Mouse (Mus musculus) neural tube, embryonic 11.5 days (tissue): ENCODE results near the gene Rabl3. TPM values are rescaled to one million over a fixed set of nuclear protein-coding genes. Genes with fewer than 3 reads are reported as not detected.

Source experiments
- ATAC-seq: fragments of 200-750 bp; cut with Nextera tagmentation; 2 replicates; pipeline ENCODE4 v1.8.0; 2017; ENCODE audit warnings: moderate number of reproducible peaks, mild to moderate bottlenecking, moderate TSS enrichment, moderate library complexity; ENCODE audit not compliant: insufficient read depth, low FRiP score, low TSS enrichment
- DNase-seq: peaks from one replicate; pipeline ENCODE4 v3.0.0-alpha.2; 2015; ENCODE audit warnings: low spot score
- H3K27ac ChIP-seq: fragments of 300-500 bp; sonication (generic); 2 replicates; pipeline ENCODE4 v1.5.1; 2014; ENCODE audit warnings: low read depth, mild to moderate bottlenecking, low read length
- H3K27me3 ChIP-seq: fragments of 300-500 bp; sonication (generic); 2 replicates; pipeline ENCODE4 v1.6.1; 2014; ENCODE audit warnings: mild to moderate bottlenecking, low read length, mixed read lengths; ENCODE audit not compliant: control insufficient read depth, insufficient read depth
- H3K36me3 ChIP-seq: fragments of 300-500 bp; sonication (generic); 2 replicates; pipeline ENCODE4 v1.6.1; 2014; ENCODE audit warnings: mild to moderate bottlenecking, low read length, moderate library complexity, mixed read lengths; ENCODE audit not compliant: control insufficient read depth, insufficient read depth
- H3K4me1 ChIP-seq: fragments of 300-500 bp; sonication (generic); 2 replicates; pipeline ENCODE4 v1.6.1; 2014; ENCODE audit warnings: low read length, mixed read lengths; ENCODE audit not compliant: control insufficient read depth, insufficient read depth
- H3K4me2 ChIP-seq: fragments of 300-500 bp; sonication (generic); 2 replicates; pipeline ENCODE4 v1.6.1; 2014; ENCODE audit warnings: low read depth, mild to moderate bottlenecking, moderate library complexity
- H3K4me3 ChIP-seq: fragments of 300-500 bp; sonication (generic); 2 replicates; pipeline ENCODE4 v1.5.1; 2014; ENCODE audit warnings: low read depth, low read length
- H3K9ac ChIP-seq: fragments of 300-500 bp; sonication (generic); 2 replicates; pipeline ENCODE4 v1.6.1; 2014; ENCODE audit warnings: mild to moderate bottlenecking, low read length
- H3K9me3 ChIP-seq: fragments of 300-500 bp; sonication (generic); 2 replicates; pipeline ENCODE4 v1.6.1; 2016; ENCODE audit warnings: low read length; ENCODE audit not compliant: control insufficient read depth
- WGBS: fragments of 180-500 bp; shearing (Covaris S2); extraction: QIAGEN DNeasy Blood & Tissue Kit; methylation state at CpG from one replicate; pipeline ENCODE4 v1.1.7; 2014; 5-methylcytosine and 5-hydroxymethylcytosine counted together
- polyA plus RNA-seq: library from polyadenylated mRNA; unstranded; fragments of >200 nt; fragmentation: Nextera tagmentation; extraction: Ambion mirVana; gene quantifications from 2 replicates; pipeline ENCODE4 v1.2.1, GENCODE M21; 2014

Rabl3 gene
- polyA plus RNA-seq, 1 experiment from 2014 or later: 39.6 TPM

DNA sequence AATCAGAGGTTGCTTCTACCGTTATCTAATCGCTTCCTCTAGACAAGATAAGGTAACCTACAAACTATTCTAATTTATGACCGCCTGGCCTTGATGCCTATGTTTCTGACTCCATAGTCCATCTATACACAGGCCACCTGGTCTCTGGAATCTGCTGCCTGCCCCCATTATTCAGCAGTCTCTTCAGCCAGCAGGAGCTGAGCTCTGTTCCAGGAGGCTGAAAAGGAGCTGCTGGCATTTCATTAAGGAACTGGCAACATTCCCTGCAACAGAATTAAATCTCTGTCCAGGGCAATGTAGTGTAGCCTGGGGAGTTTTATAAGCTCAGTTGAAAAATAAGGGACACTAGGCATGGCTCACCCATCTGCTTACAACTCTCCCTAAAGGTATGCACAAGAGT, 51.2 kb downstream of the Rabl3 start:
- no peaks in the 10 kb centered on the region for H3K36me3 ChIP-seq
- no peak overlapping the region for H3K4me2 ChIP-seq
- H3K4me3 ChIP-seq: no peak overlapping the region
- no peak for DNase-seq
- no peaks in the 10 kb centered on the region for H3K4me1 ChIP-seq
- WGBS: 93% methylated on average over 3 of the region's 3 CpGs
- H3K27ac ChIP-seq: no peak overlapping the region
- H3K9ac ChIP-seq: no peak overlapping the region
- ATAC-seq: no peak
- no peaks in the 10 kb centered on the region for H3K27me3 ChIP-seq
- H3K9me3 ChIP-seq: no peaks in the 10 kb centered on the region

DNA sequence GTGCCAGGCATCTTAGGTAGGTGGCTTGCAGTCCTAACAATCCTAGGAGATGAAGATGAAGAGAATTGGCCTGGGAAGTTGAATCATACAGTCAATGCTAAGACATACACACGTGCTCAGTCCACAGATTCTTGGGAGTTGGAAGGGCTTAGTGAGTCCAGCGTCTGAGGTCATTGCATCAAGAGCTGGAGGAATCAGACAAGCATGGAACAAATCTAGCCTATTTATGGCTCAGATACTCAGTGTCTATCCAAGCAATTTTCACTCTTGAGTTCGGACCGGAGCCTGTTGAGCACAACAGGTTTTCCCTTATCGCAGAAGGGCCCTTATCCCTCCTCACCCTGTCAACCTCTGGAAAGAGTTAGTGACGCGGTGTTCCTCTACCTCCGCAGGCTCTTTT, 51.9 kb downstream of the Rabl3 start:
- ATAC-seq: no peak
- Histone ChIP-seq H3K4me2 (no peak overlapping the region), H3K36me3 (no peaks in the 10 kb centered on the region), H3K9ac (no peak overlapping the region), H3K9me3 (no peaks in the 10 kb centered on the region), H3K4me3 (no peak overlapping the region), H3K27me3 (no peaks in the 10 kb centered on the region), H3K27ac (no peak overlapping the region), H3K4me1 (no peaks in the 10 kb centered on the region)
- WGBS: 88% methylated on average over 8 of the region's 8 CpGs
- DNase-seq: no peak

DNA sequence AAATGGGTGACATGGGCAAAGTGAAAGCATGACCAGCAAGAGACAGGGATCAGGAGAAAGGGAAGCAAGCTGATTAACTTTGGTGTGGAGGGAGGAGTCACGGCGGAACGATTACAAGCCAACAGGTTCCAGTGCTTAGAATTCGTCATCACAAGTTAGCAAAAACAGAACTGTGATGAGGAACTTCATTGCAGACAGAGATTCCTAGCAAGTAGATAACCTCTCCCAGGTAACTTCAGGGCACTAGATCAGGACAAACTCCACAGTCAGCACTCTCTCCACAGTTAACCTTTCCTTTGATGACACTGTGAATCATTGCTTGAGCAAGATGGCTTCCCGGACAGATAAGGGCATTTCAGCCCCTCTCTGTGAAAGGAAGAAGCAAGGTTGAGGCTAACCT, 57.7 kb downstream of the Rabl3 start:
- Histone ChIP-seq H3K27me3 (no peaks in the 10 kb centered on the region), H3K4me3 (no peak overlapping the region), H3K27ac (no peak overlapping the region), H3K4me1 (no peaks in the 10 kb centered on the region), H3K4me2 (no peak overlapping the region), H3K9me3 (no peaks in the 10 kb centered on the region), H3K9ac (no peak overlapping the region), H3K36me3 (no peaks in the 10 kb centered on the region)
- WGBS: 79% methylated on average over 5 of the region's 5 CpGs
- no peak for DNase-seq
- ATAC-seq: no peak

DNA sequence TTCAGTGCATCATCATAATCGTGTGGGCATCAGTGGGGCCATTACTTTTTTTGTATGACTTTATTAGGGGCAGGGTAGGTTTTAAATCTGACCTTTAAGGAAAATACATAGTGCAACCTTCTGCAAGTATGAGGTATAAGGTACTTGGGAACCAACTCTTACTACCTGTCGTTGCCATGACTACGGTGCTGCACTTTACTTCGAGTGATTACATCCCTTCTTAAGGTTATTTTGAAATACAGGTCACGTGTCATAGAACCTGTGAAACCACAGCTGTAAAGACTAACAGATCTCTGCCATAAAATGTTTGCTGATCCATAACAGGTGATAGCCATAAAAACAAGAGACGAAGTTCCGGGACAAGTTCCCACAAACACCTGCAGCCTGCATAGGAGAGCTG, 58.8 kb downstream of the Rabl3 start:
- 90% methylated on average over 7 of the region's 7 CpGs for WGBS
- no peak for DNase-seq
- no peaks in the 10 kb centered on the region for H3K4me1 ChIP-seq
- H3K9ac ChIP-seq: no peak overlapping the region
- H3K27ac ChIP-seq: no peak overlapping the region
- ATAC-seq: no peak
- H3K27me3 ChIP-seq: no peaks in the 10 kb centered on the region
- H3K4me3 ChIP-seq: no peak overlapping the region
- H3K9me3 ChIP-seq: no peaks in the 10 kb centered on the region
- no peak overlapping the region for H3K4me2 ChIP-seq
- no peaks in the 10 kb centered on the region for H3K36me3 ChIP-seq

DNA sequence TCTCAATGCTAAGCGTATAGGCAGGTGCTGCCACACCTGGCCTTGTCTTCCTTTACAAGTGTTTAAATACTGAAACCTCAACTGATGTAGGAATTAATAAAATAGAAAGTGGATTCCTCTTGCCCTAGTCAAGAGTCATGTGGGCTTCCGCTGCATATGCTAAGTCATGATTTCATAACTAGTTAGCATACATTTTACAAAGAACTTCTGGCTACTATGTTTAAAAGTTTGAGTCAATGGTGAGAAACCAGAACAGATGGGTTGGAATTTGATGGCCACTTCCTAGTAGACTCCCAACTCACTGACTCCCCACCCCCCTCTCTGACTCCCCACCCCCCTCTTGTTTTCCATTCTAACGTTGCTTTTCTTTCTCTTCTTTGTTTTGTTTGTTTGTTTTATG, 59.6 kb downstream of the Rabl3 start:
- no peaks in the 10 kb centered on the region for H3K9me3 ChIP-seq
- no peak overlapping the region for H3K4me3 ChIP-seq
- WGBS: 87% methylated on average over 3 of the region's 3 CpGs

DNA sequence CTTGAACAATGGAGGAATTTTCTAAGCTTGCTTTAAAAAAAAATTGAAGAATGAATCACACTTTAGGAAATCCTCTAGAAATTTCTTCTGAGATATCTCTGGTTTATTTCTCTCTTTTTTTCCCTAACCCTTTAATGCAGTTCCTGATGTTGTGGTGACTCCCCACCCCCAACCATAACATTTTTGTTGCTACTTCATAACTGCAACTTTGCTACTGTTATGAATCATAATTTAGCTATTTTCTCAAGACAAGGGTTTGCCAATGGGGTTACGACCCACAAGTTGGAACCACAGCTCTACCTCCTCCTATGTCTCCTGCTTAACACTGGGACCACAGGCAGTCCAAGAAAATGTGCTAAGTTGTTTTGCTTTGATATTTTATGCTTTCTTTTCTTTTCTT, 63.7 kb downstream of the Rabl3 start:
- H3K27me3 ChIP-seq: no peaks in the 10 kb centered on the region
- no peak overlapping the region for H3K4me2 ChIP-seq
- H3K4me3 ChIP-seq: no peak overlapping the region
- H3K4me1 ChIP-seq: no peaks in the 10 kb centered on the region
- DNase-seq (no peak), ATAC-seq (no peak)
- no peak overlapping the region for H3K27ac ChIP-seq
- no peak overlapping the region for H3K9ac ChIP-seq
- no peaks in the 10 kb centered on the region for H3K36me3 ChIP-seq
- no peaks in the 10 kb centered on the region for H3K9me3 ChIP-seq
- WGBS: 97% methylated on average over 1 of the region's 1 CpGs

More for the DNA sequence above, 59.6 kb downstream of the Rabl3 start:
- H3K27ac ChIP-seq: no peak overlapping the region
- no peak overlapping the region for H3K4me2 ChIP-seq
- no peaks in the 10 kb centered on the region for H3K36me3 ChIP-seq
- DNase-seq: no peak
- H3K9ac ChIP-seq: no peak overlapping the region
- H3K4me1 ChIP-seq: no peaks in the 10 kb centered on the region
- no peak for ATAC-seq
- no peaks in the 10 kb centered on the region for H3K27me3 ChIP-seq

DNA sequence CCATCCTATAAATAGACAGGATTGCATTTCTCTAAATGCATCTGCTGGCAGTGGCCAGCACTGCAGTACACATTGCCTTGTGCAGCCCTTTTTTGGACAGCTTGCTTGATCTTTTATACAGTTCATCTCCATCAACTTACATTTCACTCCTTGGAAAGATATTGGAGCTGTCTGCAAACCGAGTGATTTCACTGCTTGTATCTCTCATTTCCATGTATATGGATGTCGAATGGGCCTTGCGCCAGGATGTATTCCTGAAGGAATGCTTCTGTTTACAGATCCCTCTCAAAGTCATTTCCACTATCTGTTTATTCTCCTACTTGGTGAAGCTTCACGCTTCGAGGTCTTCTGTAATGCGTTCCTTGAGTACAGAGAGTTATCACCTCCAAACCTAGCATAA, 64.6 kb downstream of the Rabl3 start:
- no peak overlapping the region for H3K4me2 ChIP-seq
- no peak for DNase-seq
- H3K27ac ChIP-seq: no peak overlapping the region
- no peak overlapping the region for H3K9ac ChIP-seq
- H3K9me3 ChIP-seq: no peaks in the 10 kb centered on the region
- H3K4me3 ChIP-seq: no peak overlapping the region
- H3K4me1 ChIP-seq: no peaks in the 10 kb centered on the region
- H3K27me3 ChIP-seq: no peaks in the 10 kb centered on the region
- no peak for ATAC-seq
- no peaks in the 10 kb centered on the region for H3K36me3 ChIP-seq
- 94% methylated on average over 6 of the region's 6 CpGs for WGBS

DNA sequence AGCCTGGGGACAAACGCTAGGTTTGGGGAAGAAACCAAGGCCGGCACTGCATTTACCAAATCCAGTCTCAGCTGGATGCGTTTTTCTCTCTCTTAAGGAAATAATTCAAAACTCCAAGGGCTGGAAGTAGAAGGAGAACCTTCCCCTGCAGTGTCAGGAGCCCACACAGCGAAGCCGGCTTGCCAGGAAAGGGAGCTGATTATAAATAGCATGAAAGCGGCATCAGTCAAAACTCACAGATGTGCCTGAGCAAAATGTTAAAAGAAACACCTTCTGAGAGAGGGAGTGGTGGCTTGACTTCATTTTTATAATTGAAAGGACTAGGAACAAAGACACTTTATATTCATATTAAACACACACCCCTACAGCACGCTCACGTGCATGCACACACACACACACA, 70.6 kb downstream of the Rabl3 start:
- WGBS: 71% methylated on average over 8 of the region's 8 CpGs
- no peaks in the 10 kb centered on the region for H3K27me3 ChIP-seq
- ATAC-seq (no peak), DNase-seq (no peak)
- no peak overlapping the region for H3K9ac ChIP-seq
- H3K4me2 ChIP-seq: no peak overlapping the region
- H3K4me3 ChIP-seq: no peak overlapping the region
- no peak overlapping the region for H3K27ac ChIP-seq
- no peaks in the 10 kb centered on the region for H3K4me1 ChIP-seq
- H3K9me3 ChIP-seq: no peaks in the 10 kb centered on the region
- H3K36me3 ChIP-seq: no peaks in the 10 kb centered on the region

DNA sequence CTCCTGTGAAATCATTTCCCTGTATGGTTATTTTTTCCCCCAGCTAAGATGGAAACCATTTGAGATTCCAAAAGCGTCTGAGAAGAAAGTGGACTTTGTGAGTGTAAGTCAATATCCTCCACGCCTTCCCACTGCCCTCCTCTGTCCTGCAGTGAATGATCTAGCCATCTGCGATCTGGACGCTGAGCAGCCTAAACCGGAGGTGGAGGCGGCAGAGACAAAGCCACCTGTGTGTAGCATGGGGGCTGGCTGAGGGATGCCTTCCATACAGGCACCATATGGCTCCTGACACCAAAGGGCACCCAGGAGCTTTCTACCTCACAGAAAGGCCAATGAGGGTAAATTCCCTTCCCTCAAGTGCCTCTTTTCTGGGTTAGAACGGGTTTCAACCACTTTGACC, 71.4 kb downstream of the Rabl3 start:
- no peak overlapping the region for H3K4me2 ChIP-seq
- H3K27me3 ChIP-seq: no peaks in the 10 kb centered on the region
- ATAC-seq: no peak
- no peaks in the 10 kb centered on the region for H3K36me3 ChIP-seq
- no peaks in the 10 kb centered on the region for H3K9me3 ChIP-seq
- H3K4me3 ChIP-seq: no peak overlapping the region
- no peak for DNase-seq
- H3K4me1 ChIP-seq: no peaks in the 10 kb centered on the region
- no peak overlapping the region for H3K9ac ChIP-seq
- no peak overlapping the region for H3K27ac ChIP-seq
- WGBS: 65% methylated on average over 7 of the region's 7 CpGs
